Mouse (Mus musculus): ENCODE measurements around the gene Fbxw5.

Gene Fbxw5

GRCm38 (mm10) chr2:25500576-25501405 lies at the start of gene Fbxw5:
Gene Fbxw5 (plus strand): TSS chr2:25500750.
- peak; percentile 95 for DNase-seq

- no peak for DNase-seq
Observed at GRCm38 (mm10) chr2:25450853-25451647, 49.5 kb upstream of the Fbxw5 start.

- DNase-seq, result no peak
Observed at GRCm38 (mm10) chr2:25452951-25453350, 47.6 kb upstream of the Fbxw5 start.

- peak; percentile 21 for DNase-seq
Observed at GRCm38 (mm10) chr2:25456205-25456953, 44.2 kb upstream of the Fbxw5 start, which contains the start of gene Clic3. Gene Clic3 (plus strand): TSS chr2:25456838.

- no peak for DNase-seq
Observed at GRCm38 (mm10) chr2:25457022-25457896, 43.3 kb upstream of the Fbxw5 start.

GRCm38 (mm10) chr2:25458911-25459310 lies 41.6 kb upstream of the Fbxw5 start:
- no peak for DNase-seq

GRCm38 (mm10) chr2:25460135-25460534 lies 40.4 kb upstream of the Fbxw5 start:
- no peak for DNase-seq

- peak; percentile 94 for DNase-seq
Observed at GRCm38 (mm10) chr2:25460551-25461309, 39.8 kb upstream of the Fbxw5 start, which contains the start of gene Paxx. Gene Paxx (minus strand): TSS chr2:25461094.

GRCm38 (mm10) chr2:25461407-25461806 lies 39.1 kb upstream of the Fbxw5 start:
- DNase-seq, result no peak

GRCm38 (mm10) chr2:25463630-25464029 lies 36.9 kb upstream of the Fbxw5 start:
- no peak for DNase-seq

GRCm38 (mm10) chr2:25465256-25465655 lies 35.3 kb upstream of the Fbxw5 start:
- DNase-seq, result no peak

- peak; percentile 20 for DNase-seq
Observed at GRCm38 (mm10) chr2:25465816-25466635, 34.5 kb upstream of the Fbxw5 start.

GRCm38 (mm10) chr2:25467606-25468303 lies 32.8 kb upstream of the Fbxw5 start:
- no peak for DNase-seq

- no peak for DNase-seq
Observed at GRCm38 (mm10) chr2:25468962-25469915, 31.3 kb upstream of the Fbxw5 start.

GRCm38 (mm10) chr2:25469969-25470368 lies 30.6 kb upstream of the Fbxw5 start, which contains the start of gene Ptgds:
Gene Ptgds (minus strand): TSS chr2:25470046.
- DNase-seq, result no peak

- no peak for DNase-seq
Observed at GRCm38 (mm10) chr2:25472550-25472949, 28.0 kb upstream of the Fbxw5 start.

GRCm38 (mm10) chr2:25477541-25477940 lies 23.0 kb upstream of the Fbxw5 start:
- no peak for DNase-seq

GRCm38 (mm10) chr2:25477967-25478675 lies 22.4 kb upstream of the Fbxw5 start:
- DNase-seq, result no peak

Measured in liver (tissue).